Mouse (Mus musculus): Measurements from ENCODE around the gene Elp6. TPM values are rescaled to one million over a fixed set of nuclear protein-coding genes. Genes with fewer than 3 reads are reported as not detected.

The Elp6 gene
- 7.8 TPM for polyA plus RNA-seq (2017; shearing (Covaris generic))

DNA sequence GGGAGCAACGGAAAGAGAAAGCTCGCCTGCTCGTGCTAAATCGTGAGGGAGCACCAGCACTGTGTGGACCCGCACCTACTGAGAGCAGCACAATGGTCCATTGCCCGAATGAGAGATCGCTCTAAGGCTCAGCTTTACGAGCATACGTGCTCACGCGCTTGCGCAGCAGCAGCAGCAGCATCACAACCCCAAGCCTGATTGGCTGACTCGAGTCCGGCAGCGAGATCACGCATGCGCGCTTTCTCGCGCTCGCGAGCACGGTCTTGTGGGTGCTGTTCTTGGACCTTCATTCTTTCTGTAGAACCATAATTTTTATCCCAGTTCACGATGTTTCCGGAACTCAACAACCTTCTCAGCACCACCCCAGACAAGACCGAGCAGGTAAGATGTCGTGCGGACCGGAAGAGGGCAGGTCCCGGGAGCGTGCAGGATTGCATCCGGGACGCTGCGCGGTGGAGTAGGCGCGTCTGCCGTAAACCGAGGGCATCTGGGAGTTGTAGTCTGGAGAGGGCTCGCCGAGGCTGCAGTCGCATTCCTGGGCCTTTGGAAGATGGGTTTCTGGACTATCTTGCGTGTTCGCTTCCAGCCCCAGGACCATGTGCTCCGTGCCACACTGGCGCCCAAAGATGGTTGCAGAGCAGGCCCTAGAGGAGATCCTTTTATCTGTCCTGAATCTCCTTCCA is at the start of gene Elp6:
Gene Elp6 (plus strand): TSS at position 205 of the 683 bp plus-strand sequence.

DNA sequence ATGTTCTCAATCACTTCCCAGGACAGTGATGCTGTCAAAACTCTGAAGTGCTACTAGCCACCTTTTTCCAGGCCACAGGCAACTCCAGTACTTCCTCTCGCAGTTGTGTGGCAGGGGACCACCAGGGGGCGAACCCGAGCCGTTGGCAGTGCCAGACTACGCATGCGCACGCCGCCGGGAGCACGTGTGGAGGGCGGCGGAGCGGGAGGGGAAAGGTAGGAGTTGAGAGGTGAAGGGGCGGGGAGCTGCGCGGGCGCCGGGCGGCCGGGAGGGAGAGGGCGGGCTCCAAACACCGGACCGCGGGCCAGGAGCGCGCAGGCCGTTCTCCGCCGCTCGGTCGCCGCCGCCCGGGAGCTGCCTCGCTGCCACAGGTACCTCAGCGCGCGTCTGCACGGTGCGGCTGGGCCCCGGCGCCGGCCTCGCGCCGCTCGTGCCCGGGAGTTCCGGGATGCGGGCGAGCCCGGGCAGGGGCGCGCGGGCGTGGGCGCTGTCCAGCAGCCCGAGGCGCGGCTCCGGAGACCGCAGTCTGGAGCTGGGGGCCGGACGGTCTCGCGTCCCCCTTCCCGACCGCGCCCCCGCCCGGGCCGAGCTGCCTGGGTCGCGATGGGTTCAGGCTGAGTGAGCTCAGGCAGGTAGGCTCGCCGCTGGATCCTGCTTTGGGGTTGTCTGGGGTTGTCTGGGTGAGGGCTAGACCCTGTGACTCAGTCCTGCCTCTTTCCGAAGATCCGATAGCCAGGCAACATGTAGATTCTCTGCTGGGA is 28.3 kb downstream of the Elp6 start, which contains the start of gene Scap:
Gene Scap (plus strand): TSS at position 154 of the 761 bp plus-strand sequence.

Other genes starting within 250 kb of the Elp6 start
- 33.6 TPM for gene Smarcc1, start 187.5 kb upstream of the Elp6 start, polyA plus RNA-seq (2017; shearing (Covaris generic))
- 122 TPM for gene Dhx30, start 187.3 kb upstream of the Elp6 start, polyA plus RNA-seq (2017; shearing (Covaris generic))
- gene Cspg5, start 61.4 kb upstream of the Elp6 start, polyA plus RNA-seq (2017; shearing (Covaris generic)), result 0.54 TPM
- 49.6 TPM for gene Scap, start 28.1 kb downstream of the Elp6 start, polyA plus RNA-seq (2017; shearing (Covaris generic))
- gene Ptpn23, start 103.0 kb downstream of the Elp6 start, polyA plus RNA-seq (2017; shearing (Covaris generic)), result 6.7 TPM
- gene Ngp, start 114.6 kb downstream of the Elp6 start, polyA plus RNA-seq (2017; shearing (Covaris generic)), result not detected
- gene Klhl18, start 171.5 kb downstream of the Elp6 start, polyA plus RNA-seq (2017; shearing (Covaris generic)), result 12.0 TPM
- gene Kif9, start 171.8 kb downstream of the Elp6 start, polyA plus RNA-seq (2017; shearing (Covaris generic)), result 0.25 TPM
- 37.8 TPM for gene Setd2, start 227.4 kb downstream of the Elp6 start, polyA plus RNA-seq (2017; shearing (Covaris generic))